Mouse (Mus musculus) heart, adult 2 months (tissue): ENCODE data around the gene Tut7. TPM values are rescaled to one million over a fixed set of nuclear protein-coding genes. Genes with fewer than 3 reads are reported as not detected.
A peak's percentile ranks its signal among the peaks of the same experiment; 100 is the strongest.

ENCODE experiments used
- DNase-seq, 2 experiments: peaks; one replicate each; pipeline ENCODE4 v3.0.0; 2021
- H3K27ac ChIP-seq: fragments of 200-600 bp; 2 replicates; pipeline ENCODE4 v1.8.1; 2022
- H3K27me3 ChIP-seq: fragments of 200-500 bp; 2 replicates; pipeline ENCODE4 v1.6.1; 2012; ENCODE audit warnings: mild to moderate bottlenecking, low read length, inconsistent platforms, mixed read lengths; ENCODE audit not compliant: control insufficient read depth, insufficient read depth
- H3K36me3 ChIP-seq: fragments of 200-500 bp; 2 replicates; pipeline ENCODE4 v1.6.1; 2012; ENCODE audit warnings: low read length, inconsistent platforms; ENCODE audit not compliant: control insufficient read depth, insufficient read depth
- H3K4me1 ChIP-seq: fragments of 200-500 bp; 2 replicates; pipeline ENCODE4 v1.6.1; 2011; ENCODE audit warnings: low read length; ENCODE audit not compliant: control insufficient read depth, insufficient read depth
- H3K4me3 ChIP-seq: fragments of 200-600 bp; 2 replicates; pipeline ENCODE4 v1.8.1; 2022
- H3K79me2 ChIP-seq: fragments of 200-500 bp; replicated peaks from 2 replicates; pipeline ENCODE4 v1.6.1; 2012; ENCODE audit warnings: mild to moderate bottlenecking, inconsistent platforms, low read length, moderate library complexity, mixed read lengths; ENCODE audit not compliant: control insufficient read depth, insufficient read depth
- H3K9ac ChIP-seq: fragments of 200-500 bp; 2 replicates; pipeline ENCODE4 v1.6.1; 2012; ENCODE audit warnings: low read depth, mild to moderate bottlenecking, control low read depth, inconsistent platforms, low read length, mixed read lengths
- CTCF ChIP-seq: fragments of 200-600 bp; IDR thresholded peaks from 2 replicates; pipeline ENCODE4 v1.8.1; 2022; ENCODE audit warnings: antibody characterized with exemption, mild to moderate bottlenecking, moderate library complexity
- EP300 ChIP-seq: fragments of 200-500 bp; IDR thresholded peaks from 2 replicates; pipeline ENCODE4 v1.6.1; 2011; ENCODE audit warnings: low read depth, low read length, control low read depth; ENCODE audit not compliant: insufficient read depth
- POLR2A ChIP-seq: fragments of 200-500 bp; IDR thresholded peaks from 2 replicates; pipeline ENCODE4 v1.6.1; 2011; ENCODE audit warnings: mild to moderate bottlenecking, low read depth, low read length, control low read depth; ENCODE audit not compliant: insufficient read depth
- WGBS: fragments of 180-500 bp; shearing (Covaris S2); methylation state at CpG from one replicate; pipeline ENCODE4 v1.1.7; 2018; 5-methylcytosine and 5-hydroxymethylcytosine counted together
- intact Hi-C: fragments of 180-260 bp; cut with DNase I; formaldehyde crosslinking; loops from one replicate; pipeline ENCODE4 v1.15.1; 2025
- long read RNA-seq: library from polyadenylated mRNA; stranded (forward); transcript quantifications from one replicate; pipeline ENCODE4 v2.0.0, GENCODE M21; 2021
- polyA plus RNA-seq: library from polyadenylated mRNA; depleted of rRNA; stranded (reverse); fragments of >200 nt; gene quantifications from 2 replicates; pipeline ENCODE4 v1.2.3, GENCODE M21; 2012; rRNA removed
- total RNA-seq, 2 experiments: library from RNA; stranded (reverse); gene quantifications; 2 replicates each; pipeline ENCODE4 v1.2.3; 2021

Tut7 gene
- 10 to 100 TPM; 41.6 to 45.1 TPM for total RNA-seq
- 10.3 and 16.3 TPM in 2 replicates for polyA plus RNA-seq
- long read RNA-seq, partial matches to known transcripts = 2 of 6 reads
- long read RNA-seq, other reads (novel, unspliced or antisense) = 4 of 6 reads

DNA sequence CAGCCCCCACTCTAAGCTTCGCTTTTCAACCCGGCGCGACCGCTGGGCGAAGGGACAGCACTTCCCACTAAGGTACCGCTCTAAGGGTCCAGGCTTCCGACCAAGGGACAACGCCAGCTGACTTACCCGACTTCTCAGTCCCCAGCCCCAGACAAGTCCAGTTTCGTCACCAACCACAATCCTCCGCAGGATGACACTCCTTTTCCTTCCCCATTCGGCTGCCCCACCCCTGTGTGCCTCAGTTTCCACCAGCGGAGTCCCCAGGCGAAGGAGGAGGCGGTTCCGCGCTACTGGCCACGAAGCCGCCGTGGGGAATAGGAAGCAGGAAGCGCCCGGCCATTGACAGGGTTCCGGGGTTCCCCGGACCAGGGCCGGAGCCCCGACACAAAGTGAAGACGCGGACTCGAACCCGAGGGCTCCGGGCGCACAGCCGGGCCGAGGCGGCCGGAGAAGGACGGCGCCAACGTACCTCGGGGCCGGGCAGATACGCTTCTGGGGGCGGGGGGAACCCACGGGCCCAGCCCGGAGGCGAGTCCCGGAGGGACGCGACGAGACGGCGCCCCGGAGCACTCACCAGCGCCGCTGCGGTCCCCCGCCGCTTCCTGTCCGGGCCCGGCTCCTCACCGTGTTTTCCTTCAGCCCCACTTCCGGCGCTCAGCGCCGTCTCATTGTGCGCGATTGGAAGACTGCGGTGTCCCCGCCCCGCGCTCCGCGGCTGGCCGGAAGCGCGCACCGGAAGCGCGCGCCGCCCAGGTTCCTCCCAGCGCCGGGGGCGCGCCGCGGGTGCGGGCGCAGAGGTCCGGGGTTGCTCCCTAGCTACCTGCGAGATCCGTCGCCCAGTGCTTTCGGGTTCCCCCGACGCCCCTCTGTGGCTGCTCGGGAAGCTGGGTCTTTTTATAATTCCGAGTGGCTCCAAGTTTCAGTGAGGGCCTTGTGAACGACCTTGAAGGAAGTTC, at the start of gene Tut7:
Gene Tut7, minus strand, starts transcription at position 641 of the 956 bp plus-strand sequence.
- Histone ChIP-seq H3K4me1 (peaks cover 13% of the 10 kb centered on the region), H3K36me3 (peaks cover 27% of the 10 kb centered on the region), H3K9ac (peak within 1 kb of the TSS; percentile 95), H3K27ac (peak within 1 kb of the TSS; percentile 99), H3K79me2 (peaks cover 7% of the 10 kb centered on the region), H3K27me3 (no peaks in the 10 kb centered on the region), H3K4me3 (peak within 1 kb of the TSS; percentile 75)
- intact Hi-C loops = loop anchor here (1.0 to 10.0 kb wide), 4 partner anchors 18 to 235 kb away; partner anchors contain the start of genes Agtpbp1, Golm1 and Naa35
- WGBS = under 1% methylated on average over 100 of the region's 100 CpGs
- peak; percentile 95 to 97 for DNase-seq
- TF ChIP-seq EP300 = no peak; the same call in 1 of the 2 replicates
- TF ChIP-seq POLR2A = peak; percentile 83
- peak; percentile 10; the same call in 1 of the 2 replicates for TF ChIP-seq CTCF

DNA sequence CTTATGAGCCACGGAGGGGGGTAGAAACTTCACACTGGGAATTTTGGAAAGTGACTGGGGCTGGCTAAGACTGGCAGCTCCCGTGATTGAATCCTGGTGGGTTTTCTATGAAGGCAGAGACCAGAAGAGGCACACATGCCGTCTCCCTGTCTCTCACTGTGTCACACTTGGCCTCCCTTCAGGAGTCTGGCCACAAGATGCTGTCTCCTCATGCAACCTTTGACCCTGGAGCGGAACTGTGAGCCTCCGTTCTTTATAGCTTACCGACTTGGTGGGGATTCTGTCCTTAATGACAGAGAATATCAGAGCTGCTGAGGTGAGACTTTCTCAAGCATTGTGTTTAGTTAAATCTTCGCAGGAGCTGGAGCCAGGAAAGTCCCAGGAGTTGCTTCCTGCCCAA, 49.5 kb upstream of the Tut7 start:
- no peak for DNase-seq
- intact Hi-C loops = no loop called here
- no peak overlapping the region for H3K9ac ChIP-seq
- H3K4me1 ChIP-seq = peaks cover 1% of the 10 kb centered on the region; the same call in 1 of the 2 replicates
- no peak overlapping the region for H3K27ac ChIP-seq
- H3K36me3 ChIP-seq = no peaks in the 10 kb centered on the region
- no peak overlapping the region for H3K4me3 ChIP-seq
- no peak for TF ChIP-seq CTCF
- no peak for TF ChIP-seq EP300
- TF ChIP-seq POLR2A = no peak
- H3K79me2 ChIP-seq = no peaks in the 10 kb centered on the region
- no peaks in the 10 kb centered on the region for H3K27me3 ChIP-seq
- WGBS = 83% methylated on average over 7 of the region's 7 CpGs

DNA sequence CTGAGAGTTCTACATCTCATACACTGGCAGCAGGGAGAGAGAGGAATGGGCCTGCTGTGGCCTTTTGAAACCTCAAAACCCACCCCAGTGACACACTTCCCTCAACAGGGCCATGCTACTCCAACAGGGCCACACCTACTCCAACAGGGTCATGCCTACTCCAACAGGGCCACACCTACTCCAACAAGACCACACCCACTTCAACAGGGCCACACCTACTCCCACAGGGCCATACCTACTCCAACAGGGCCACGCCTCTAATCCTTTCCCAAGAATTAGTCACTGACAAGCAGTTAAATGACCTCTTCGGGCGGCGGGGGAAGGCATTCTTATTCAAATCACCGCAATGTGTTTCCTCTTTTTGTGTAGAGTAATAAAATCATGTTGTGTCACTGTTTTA, 47.1 kb upstream of the Tut7 start:
- Histone ChIP-seq H3K9ac (no peak overlapping the region), H3K36me3 (no peaks in the 10 kb centered on the region), H3K27me3 (no peaks in the 10 kb centered on the region), H3K27ac (no peak overlapping the region), H3K4me1 (peaks cover 1% of the 10 kb centered on the region; the same call in 1 of the 2 replicates), H3K4me3 (no peak overlapping the region), H3K79me2 (no peaks in the 10 kb centered on the region)
- intact Hi-C loops = no loop called here
- TF ChIP-seq EP300 = no peak
- DNase-seq = no peak
- 82% methylated on average over 5 of the region's 5 CpGs for WGBS

DNA sequence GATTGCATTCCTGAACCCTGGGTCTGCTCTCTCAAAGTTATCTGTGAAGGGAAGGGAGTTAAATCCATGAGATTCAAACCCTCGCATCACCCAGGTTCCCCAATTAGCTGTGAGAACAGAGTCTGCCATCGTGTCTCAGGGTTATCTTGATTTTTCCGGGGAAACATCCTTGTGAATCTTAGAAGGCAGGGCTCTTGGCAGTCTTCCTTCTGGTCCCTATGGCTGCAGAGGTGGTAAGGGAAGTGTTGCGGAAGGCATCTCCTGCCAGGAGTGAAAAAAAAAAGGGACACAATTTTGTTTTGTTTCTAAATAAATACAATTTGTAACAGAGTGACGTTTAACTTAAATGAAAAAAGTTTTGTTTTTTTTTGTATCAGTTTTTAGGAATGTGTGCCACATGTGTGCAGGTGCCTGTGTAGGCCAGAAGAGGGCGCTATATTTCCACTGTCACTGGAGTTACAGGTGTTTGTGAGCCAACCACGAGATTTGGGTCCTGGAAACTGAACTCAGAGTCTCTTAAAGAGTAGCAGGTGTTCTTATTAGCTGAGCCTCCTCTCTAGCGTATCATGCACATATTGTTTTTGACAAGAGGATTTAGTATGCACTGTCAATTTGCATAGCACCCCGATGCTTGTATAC, 45.2 kb upstream of the Tut7 start:
- intact Hi-C loops = no loop called here
- Histone ChIP-seq H3K79me2 (no peaks in the 10 kb centered on the region), H3K36me3 (no peaks in the 10 kb centered on the region), H3K9ac (no peak overlapping the region), H3K4me1 (no peaks in the 10 kb centered on the region), H3K27me3 (no peaks in the 10 kb centered on the region), H3K4me3 (no peak overlapping the region), H3K27ac (no peak overlapping the region)
- no peak for DNase-seq
- TF ChIP-seq POLR2A (no peak), CTCF (peak; percentile 44)
- 58% methylated on average over 9 of the region's 9 CpGs for WGBS

DNA sequence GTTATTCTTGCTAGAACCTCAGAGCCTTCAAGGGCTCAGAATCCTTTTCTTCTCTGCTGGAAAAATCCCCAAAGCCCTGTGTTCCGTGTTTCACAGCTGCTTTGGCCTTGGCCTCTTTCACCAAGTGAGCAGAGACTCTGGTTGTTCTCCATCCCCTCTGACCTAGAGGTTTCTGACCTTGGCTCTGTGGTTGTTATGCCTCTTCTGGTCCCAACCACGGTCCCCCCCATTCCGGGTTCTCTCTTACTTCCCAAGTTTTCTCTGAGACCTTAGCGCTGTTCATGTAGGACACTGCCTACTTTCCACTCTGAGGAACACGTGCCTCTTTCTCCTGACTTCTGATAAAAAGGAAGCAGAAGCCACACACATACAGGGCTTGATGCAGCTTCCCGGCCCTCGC, 44.2 kb upstream of the Tut7 start:
- TF ChIP-seq CTCF = no peak
- TF ChIP-seq POLR2A = no peak
- TF ChIP-seq EP300 = no peak
- intact Hi-C loops = no loop called here
- WGBS = 50% methylated on average over 7 of the region's 7 CpGs

DNA sequence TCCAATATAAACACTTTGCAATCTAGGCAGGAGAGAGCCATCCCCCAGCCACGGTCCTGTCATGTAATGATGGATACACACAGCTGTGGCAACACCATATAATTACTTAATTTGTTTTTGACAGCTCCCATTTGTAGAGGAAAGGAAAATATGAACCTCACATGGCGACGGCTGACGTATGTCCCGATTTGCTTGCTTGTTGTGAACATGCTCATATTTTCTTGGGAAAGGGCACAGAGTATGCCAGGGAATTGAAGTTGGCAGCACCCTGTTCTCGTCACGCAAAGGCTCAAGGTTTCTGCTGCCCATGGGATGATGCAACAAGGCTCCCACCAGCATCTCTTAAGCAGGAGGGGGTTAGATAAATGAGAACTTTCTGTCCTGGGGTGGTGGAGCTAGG, 36.6 kb upstream of the Tut7 start:
- Histone ChIP-seq H3K27ac (no peak overlapping the region), H3K4me1 (no peaks in the 10 kb centered on the region), H3K79me2 (no peaks in the 10 kb centered on the region), H3K9ac (no peak overlapping the region), H3K4me3 (no peak overlapping the region), H3K36me3 (no peaks in the 10 kb centered on the region), H3K27me3 (0 out of 2 replicates have a peak, but pooled peaks cover 1% of the 10 kb centered on the region)
- 82% methylated on average over 7 of the region's 7 CpGs for WGBS
- DNase-seq = no peak
- no peak for TF ChIP-seq POLR2A
- no peak for TF ChIP-seq CTCF
- no peak for TF ChIP-seq EP300
- intact Hi-C loops = no loop called here

More for the DNA sequence above, 44.2 kb upstream of the Tut7 start:
- Histone ChIP-seq H3K4me3 (no peak overlapping the region), H3K27me3 (no peaks in the 10 kb centered on the region), H3K9ac (no peak overlapping the region), H3K79me2 (no peaks in the 10 kb centered on the region), H3K27ac (no peak overlapping the region), H3K36me3 (no peaks in the 10 kb centered on the region), H3K4me1 (no peaks in the 10 kb centered on the region)
- peak in 1 of 2 experiments; percentile 21 for DNase-seq
